Mouse (Mus musculus): Measurements from ENCODE around the gene Dcxr. TPM values are rescaled to one million over a fixed set of nuclear protein-coding genes. Genes with fewer than 3 reads are reported as not detected.
"Not testable (repeated sequence)": the region's sequence is repeated elsewhere in the genome, so short reads cannot be mapped to it uniquely, and the experiment has no call there.

Dcxr gene
- polyA plus RNA-seq, 1 experiment from 2014 or later = 14.3 TPM

DNA sequence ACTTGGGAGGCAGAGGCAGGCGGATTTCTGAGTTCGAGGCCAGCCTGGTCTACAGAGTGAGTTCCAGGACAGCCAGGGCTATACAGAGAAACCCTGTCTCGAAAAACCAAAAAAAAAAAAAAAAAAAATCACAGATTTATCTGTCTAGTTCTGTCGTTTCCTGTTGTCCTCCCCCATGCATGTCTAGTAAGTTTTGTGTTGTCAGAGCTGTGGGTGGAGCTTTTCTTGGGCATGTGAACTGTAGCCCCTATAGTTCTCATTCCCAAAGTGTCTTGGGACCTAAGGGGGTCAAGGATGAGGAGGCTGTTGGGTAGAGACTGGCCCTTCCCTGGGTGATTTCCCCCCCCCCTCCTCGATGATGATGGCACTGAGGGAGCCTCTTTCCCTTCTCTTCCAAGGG lies 51.2 kb downstream of the Dcxr start:
- DNase-seq (ENCODE audit: low spot score); H3K36me3 ChIP-seq (ENCODE audit: control insufficient read depth, insufficient read depth, low read length): not testable (repeated sequence)

More for the DNA sequence above, 51.2 kb downstream of the Dcxr start:
- not testable (repeated sequence) for H3K27ac ChIP-seq (ENCODE audit: low read depth, low read length); H3K9me3 ChIP-seq (ENCODE audit: control insufficient read depth, low read length); H3K27me3 ChIP-seq (ENCODE audit: control insufficient read depth, insufficient read depth, low read length); H3K4me2 ChIP-seq (replicated peaks; ENCODE audit: low read depth, low read length); H3K9ac ChIP-seq (ENCODE audit: low read depth, low read length); H3K4me3 ChIP-seq (ENCODE audit: low read depth, low read length); H3K4me1 ChIP-seq (replicated peaks; ENCODE audit: control insufficient read depth, insufficient read depth, low read length); ATAC-seq (ENCODE audit: low FRiP score)
- WGBS = 83% methylated on average over 3 of the region's 5 CpGs

Other genes starting within 250 kb of the Dcxr start
- gene Mrpl12, start 242.7 kb downstream of the Dcxr start, polyA plus RNA-seq (2014; fragmentation: Nextera tagmentation; extraction: Ambion mirVana) = 139 and 141 TPM in 2 replicates
- 35.2 and 35.4 TPM in 2 replicates for gene Slc25a10, start 235.4 kb downstream of the Dcxr start, polyA plus RNA-seq (2014; fragmentation: Nextera tagmentation; extraction: Ambion mirVana)
- gene Gcgr, start 196.6 kb downstream of the Dcxr start, polyA plus RNA-seq (2014; fragmentation: Nextera tagmentation; extraction: Ambion mirVana) = 0.31 and 0.56 TPM in 2 replicates
- 245 and 256 TPM in 2 replicates for gene Mcrip1, start 177.6 kb downstream of the Dcxr start, polyA plus RNA-seq (2014; fragmentation: Nextera tagmentation; extraction: Ambion mirVana)
- gene Ppp1r27, start 176.1 kb downstream of the Dcxr start, polyA plus RNA-seq (2014; fragmentation: Nextera tagmentation; extraction: Ambion mirVana) = not detected in 2 replicates
- 504 and 527 TPM in 2 replicates for gene P4hb, start 154.0 kb downstream of the Dcxr start, polyA plus RNA-seq (2014; fragmentation: Nextera tagmentation; extraction: Ambion mirVana)
- gene Arhgdia, start 145.7 kb downstream of the Dcxr start, polyA plus RNA-seq (2014; fragmentation: Nextera tagmentation; extraction: Ambion mirVana) = 576 and 591 TPM in 2 replicates
- gene Alyref, start 128.9 kb downstream of the Dcxr start, polyA plus RNA-seq (2014; fragmentation: Nextera tagmentation; extraction: Ambion mirVana) = 686 and 764 TPM in 2 replicates
- gene Anapc11, start 128.9 kb downstream of the Dcxr start, polyA plus RNA-seq (2014; fragmentation: Nextera tagmentation; extraction: Ambion mirVana) = 195 TPM in 2 replicates
- 0.42 TPM in 1 of 2 replicates, not detected in the other for gene Npb, start 118.8 kb downstream of the Dcxr start, polyA plus RNA-seq (2014; fragmentation: Nextera tagmentation; extraction: Ambion mirVana)
- gene Pcyt2, start 109.3 kb downstream of the Dcxr start, polyA plus RNA-seq (2014; fragmentation: Nextera tagmentation; extraction: Ambion mirVana) = 104 and 105 TPM in 2 replicates
- gene Sirt7, start 102.0 kb downstream of the Dcxr start, polyA plus RNA-seq (2014; fragmentation: Nextera tagmentation; extraction: Ambion mirVana) = 33.2 and 36.6 TPM in 2 replicates
- gene Mafg, start 93.7 kb downstream of the Dcxr start, polyA plus RNA-seq (2014; fragmentation: Nextera tagmentation; extraction: Ambion mirVana) = 21.8 and 23.5 TPM in 2 replicates
- gene Pycr1, start 83.5 kb downstream of the Dcxr start, polyA plus RNA-seq (2014; fragmentation: Nextera tagmentation; extraction: Ambion mirVana) = 28.2 and 30.2 TPM in 2 replicates
- gene Myadml2, start 79.1 kb downstream of the Dcxr start, polyA plus RNA-seq (2014; fragmentation: Nextera tagmentation; extraction: Ambion mirVana) = 0.19 and 0.49 TPM in 2 replicates
- 1.7 and 2.1 TPM in 2 replicates for gene Notum, start 66.1 kb downstream of the Dcxr start, polyA plus RNA-seq (2014; fragmentation: Nextera tagmentation; extraction: Ambion mirVana)
- gene Aspscr1, start 54.3 kb downstream of the Dcxr start, polyA plus RNA-seq (2014; fragmentation: Nextera tagmentation; extraction: Ambion mirVana) = 117 and 122 TPM in 2 replicates
- 115 and 121 TPM in 2 replicates for gene Cenpx, start 13.5 kb downstream of the Dcxr start, polyA plus RNA-seq (2014; fragmentation: Nextera tagmentation; extraction: Ambion mirVana)
- 30.7 and 34.4 TPM in 2 replicates for gene Lrrc45, start 13.4 kb downstream of the Dcxr start, polyA plus RNA-seq (2014; fragmentation: Nextera tagmentation; extraction: Ambion mirVana)
- gene Rac3, start 5.8 kb downstream of the Dcxr start, polyA plus RNA-seq (2014; fragmentation: Nextera tagmentation; extraction: Ambion mirVana) = 17.6 and 18.2 TPM in 2 replicates
- 0.82 and 1.6 TPM in 2 replicates for gene Cbr2, start 4.8 kb upstream of the Dcxr start, polyA plus RNA-seq (2014; fragmentation: Nextera tagmentation; extraction: Ambion mirVana)
- gene Hmga1b, start 35.5 kb upstream of the Dcxr start, polyA plus RNA-seq (2014; fragmentation: Nextera tagmentation; extraction: Ambion mirVana) = 5.6 and 7.0 TPM in 2 replicates
- 28.8 and 29.4 TPM in 2 replicates for gene Rfng, start 56.9 kb upstream of the Dcxr start, polyA plus RNA-seq (2014; fragmentation: Nextera tagmentation; extraction: Ambion mirVana)
- 264 and 272 TPM in 2 replicates for gene Gps1, start 57.0 kb upstream of the Dcxr start, polyA plus RNA-seq (2014; fragmentation: Nextera tagmentation; extraction: Ambion mirVana)
- gene Dus1l, start 69.1 kb upstream of the Dcxr start, polyA plus RNA-seq (2014; fragmentation: Nextera tagmentation; extraction: Ambion mirVana) = 70.9 and 71.3 TPM in 2 replicates
- 76.0 and 94.1 TPM in 2 replicates for gene Fasn, start 97.3 kb upstream of the Dcxr start, polyA plus RNA-seq (2014; fragmentation: Nextera tagmentation; extraction: Ambion mirVana)
- gene Ccdc57, start 205.6 kb upstream of the Dcxr start, polyA plus RNA-seq (2014; fragmentation: Nextera tagmentation; extraction: Ambion mirVana) = 3.9 and 4.7 TPM in 2 replicates
- 25.8 and 32.0 TPM in 2 replicates for gene Slc16a3, start 221.2 kb upstream of the Dcxr start, polyA plus RNA-seq (2014; fragmentation: Nextera tagmentation; extraction: Ambion mirVana)